Mouse (Mus musculus) thymus, postnatal 10 days (tissue): ENCODE results near the gene Relt.
"Not testable (repeated sequence)": the region's sequence is repeated elsewhere in the genome, so short reads cannot be mapped to it uniquely, and the experiment has no call there.

ENCODE experiments used
- DNase-seq, 2 experiments: peaks; one replicate each; pipeline ENCODE4 v3.0.0; 2021; ENCODE audit warnings: low spot score in 2 of 2

The Relt gene

GRCm38 (mm10) chr7:100875822-100876221, 12.6 kb upstream of the Relt start:
- DNase-seq, result no peak

- no peak for DNase-seq
Measured at GRCm38 (mm10) chr7:100873197-100873596, 10.0 kb upstream of the Relt start.

GRCm38 (mm10) chr7:100871892-100872291, 8.6 kb upstream of the Relt start:
- no peak for DNase-seq

- DNase-seq, result no peak
Measured at GRCm38 (mm10) chr7:100871355-100871754, 8.1 kb upstream of the Relt start.

- DNase-seq, result no peak
Measured at GRCm38 (mm10) chr7:100869877-100870629, 6.8 kb upstream of the Relt start.

- no peak for DNase-seq
Measured at GRCm38 (mm10) chr7:100868551-100868950, 5.3 kb upstream of the Relt start.

- DNase-seq, result no peak
Measured at GRCm38 (mm10) chr7:100867561-100867960, 4.3 kb upstream of the Relt start.

- peak; percentile 46 to 80 for DNase-seq
Measured at GRCm38 (mm10) chr7:100866675-100867074, 3.4 kb upstream of the Relt start.

- no peak for DNase-seq
Measured at GRCm38 (mm10) chr7:100862353-100862752, 893 bp downstream of the Relt start.

GRCm38 (mm10) chr7:100861209-100861608, 2.0 kb downstream of the Relt start:
- no peak for DNase-seq

GRCm38 (mm10) chr7:100860450-100860849, 2.8 kb downstream of the Relt start:
- no peak for DNase-seq

- DNase-seq, result peak; percentile 62 to 64
Measured at GRCm38 (mm10) chr7:100855795-100856573, 7.3 kb downstream of the Relt start.

- DNase-seq, result no peak
Measured at GRCm38 (mm10) chr7:100855300-100855699, 7.9 kb downstream of the Relt start.

GRCm38 (mm10) chr7:100854861-100855260, 8.4 kb downstream of the Relt start:
- DNase-seq, result no peak

- DNase-seq, result no peak
Measured at GRCm38 (mm10) chr7:100854137-100854814, 9.0 kb downstream of the Relt start.

- no peak for DNase-seq
Measured at GRCm38 (mm10) chr7:100853396-100853795, 9.8 kb downstream of the Relt start.

- DNase-seq, result no peak
Measured at GRCm38 (mm10) chr7:100851481-100852356, 11.5 kb downstream of the Relt start.

GRCm38 (mm10) chr7:100849508-100849907, 13.7 kb downstream of the Relt start:
- DNase-seq, result no peak

GRCm38 (mm10) chr7:100848744-100849143, 14.5 kb downstream of the Relt start:
- DNase-seq, result peak; percentile 37 to 75

GRCm38 (mm10) chr7:100847131-100847530, 16.1 kb downstream of the Relt start:
- DNase-seq, result no peak

- not testable (repeated sequence) for DNase-seq
Measured at GRCm38 (mm10) chr7:100846033-100846432, 17.2 kb downstream of the Relt start.
